Mouse (Mus musculus) hindbrain, embryonic 10.5 days (tissue): ENCODE measurements around the gene Pdcd6ip. TPM values are rescaled to one million over a fixed set of nuclear protein-coding genes. Genes with fewer than 3 reads are reported as not detected.

Source experiments
- DNase-seq: peaks from one replicate; pipeline ENCODE4 v3.0.0-alpha.2; 2017; ENCODE audit warnings: low spot score
- H3K27ac ChIP-seq: fragments of 300-500 bp; sonication (generic); 2 replicates; pipeline ENCODE4 v1.5.1; 2016; ENCODE audit warnings: mild to moderate bottlenecking, moderate library complexity
- H3K27me3 ChIP-seq: fragments of 300-500 bp; sonication (generic); 2 replicates; pipeline ENCODE4 v1.6.1; 2016; ENCODE audit warnings: mild to moderate bottlenecking; ENCODE audit not compliant: poor library complexity, insufficient read depth, severe bottlenecking
- H3K36me3 ChIP-seq: fragments of 300-500 bp; sonication (generic); 2 replicates; pipeline ENCODE4 v1.6.1; 2016; ENCODE audit warnings: mild to moderate bottlenecking, moderate library complexity
- H3K4me1 ChIP-seq: fragments of 300-500 bp; sonication (generic); replicated peaks from 2 replicates; pipeline ENCODE4 v1.6.1; 2016; ENCODE audit warnings: mild to moderate bottlenecking
- H3K4me3 ChIP-seq: fragments of 300-500 bp; sonication (generic); 2 replicates; pipeline ENCODE4 v1.5.1; 2016; ENCODE audit warnings: mild to moderate bottlenecking, moderate library complexity
- H3K9me3 ChIP-seq: fragments of 300-500 bp; sonication (generic); 2 replicates; pipeline ENCODE4 v1.6.1; 2016; ENCODE audit warnings: mild to moderate bottlenecking, moderate library complexity
- WGBS: fragments of 180-500 bp; shearing (Covaris S2); methylation state at CpG from one replicate; pipeline ENCODE4 v1.1.7; 2016; 5-methylcytosine and 5-hydroxymethylcytosine counted together
- polyA plus RNA-seq: library from polyadenylated mRNA; unstranded; fragments of >200 nt; fragmentation: Nextera tagmentation; extraction: Ambion mirVana; gene quantifications from 2 replicates; pipeline ENCODE4 v1.2.1, GENCODE M21; 2016

The Pdcd6ip gene
- polyA plus RNA-seq, 1 experiment from 2014 or later: 56.4 TPM

- H3K9me3 ChIP-seq: no peaks in the 10 kb centered on the region; the same call in 1 of the 2 replicates
- no peak overlapping the region for H3K4me3 ChIP-seq
- H3K36me3 ChIP-seq: no peaks in the 10 kb centered on the region
- no peak for DNase-seq
- no peaks in the 10 kb centered on the region for H3K27me3 ChIP-seq
- WGBS: 84% methylated on average over 9 of the region's 9 CpGs
- 0 out of 2 replicates have a peak, but pooled peaks cover 4% of the 10 kb centered on the region for H3K4me1 ChIP-seq
- H3K27ac ChIP-seq: no peak overlapping the region
Measured at GRCm38 (mm10) chr9:113632350-113633043, 75.6 kb downstream of the Pdcd6ip start.

- DNase-seq: peak; percentile 59
- 11% methylated on average over 9 of the region's 9 CpGs for WGBS
- H3K4me1 ChIP-seq: 0 out of 2 replicates have a peak, but pooled peaks cover 4% of the 10 kb centered on the region
- no peaks in the 10 kb centered on the region for H3K36me3 ChIP-seq
- H3K4me3 ChIP-seq: no peak overlapping the region
- H3K9me3 ChIP-seq: peaks cover 4% of the 10 kb centered on the region
- no peaks in the 10 kb centered on the region for H3K27me3 ChIP-seq
- H3K27ac ChIP-seq: no peak overlapping the region
Measured at GRCm38 (mm10) chr9:113629632-113630031, 78.4 kb downstream of the Pdcd6ip start.

GRCm38 (mm10) chr9:113629191-113629590, 78.9 kb downstream of the Pdcd6ip start:
- no peak overlapping the region for H3K27ac ChIP-seq
- no peak overlapping the region for H3K4me3 ChIP-seq
- H3K4me1 ChIP-seq: 0 out of 2 replicates have a peak, but pooled peaks cover 4% of the 10 kb centered on the region
- 84% methylated on average over 11 of the region's 11 CpGs for WGBS
- no peaks in the 10 kb centered on the region for H3K36me3 ChIP-seq
- DNase-seq: no peak
- peaks cover 4% of the 10 kb centered on the region for H3K9me3 ChIP-seq
- H3K27me3 ChIP-seq: no peaks in the 10 kb centered on the region

GRCm38 (mm10) chr9:113628780-113629179, 79.3 kb downstream of the Pdcd6ip start:
- no peak for DNase-seq
- 93% methylated on average over 1 of the region's 1 CpGs for WGBS
- no peaks in the 10 kb centered on the region for H3K36me3 ChIP-seq
- 0 out of 2 replicates have a peak, but pooled peaks cover 4% of the 10 kb centered on the region for H3K4me1 ChIP-seq
- H3K4me3 ChIP-seq: no peak overlapping the region
- peaks cover 4% of the 10 kb centered on the region for H3K9me3 ChIP-seq
- H3K27me3 ChIP-seq: no peaks in the 10 kb centered on the region
- no peak overlapping the region for H3K27ac ChIP-seq

- H3K4me3 ChIP-seq: no peak overlapping the region
- peaks cover 4% of the 10 kb centered on the region; the same call in 1 of the 2 replicates for H3K4me1 ChIP-seq
- peaks cover 4% of the 10 kb centered on the region for H3K9me3 ChIP-seq
- H3K27ac ChIP-seq: no peak overlapping the region
- H3K27me3 ChIP-seq: no peaks in the 10 kb centered on the region
- WGBS: 95% methylated on average over 10 of the region's 10 CpGs
- H3K36me3 ChIP-seq: no peaks in the 10 kb centered on the region
- no peak for DNase-seq
Measured at GRCm38 (mm10) chr9:113626730-113627129, 81.3 kb downstream of the Pdcd6ip start.

- no peak for DNase-seq
- peaks cover 4% of the 10 kb centered on the region for H3K9me3 ChIP-seq
- H3K36me3 ChIP-seq: no peaks in the 10 kb centered on the region
- peaks cover 4% of the 10 kb centered on the region; the same call in 1 of the 2 replicates for H3K4me1 ChIP-seq
- H3K4me3 ChIP-seq: no peak overlapping the region
- H3K27me3 ChIP-seq: no peaks in the 10 kb centered on the region
- 85% methylated on average over 6 of the region's 6 CpGs for WGBS
- H3K27ac ChIP-seq: no peak overlapping the region
Measured at GRCm38 (mm10) chr9:113624086-113624485, 84.0 kb downstream of the Pdcd6ip start.

- Histone ChIP-seq H3K27me3 (no peaks in the 10 kb centered on the region), H3K36me3 (no peaks in the 10 kb centered on the region), H3K27ac (no peak overlapping the region), H3K4me1 (peaks cover 4% of the 10 kb centered on the region; the same call in 1 of the 2 replicates), H3K4me3 (no peak overlapping the region), H3K9me3 (no peaks in the 10 kb centered on the region)
- no peak for DNase-seq
- WGBS: 90% methylated on average over 6 of the region's 6 CpGs
Measured at GRCm38 (mm10) chr9:113617081-113617480, 91.0 kb downstream of the Pdcd6ip start.

GRCm38 (mm10) chr9:113610776-113611175, 97.3 kb downstream of the Pdcd6ip start:
- WGBS: 67% methylated on average over 7 of the region's 7 CpGs
- Histone ChIP-seq H3K27ac (no peak overlapping the region), H3K27me3 (no peaks in the 10 kb centered on the region), H3K4me1 (no peaks in the 10 kb centered on the region), H3K9me3 (no peaks in the 10 kb centered on the region), H3K36me3 (no peaks in the 10 kb centered on the region), H3K4me3 (no peak overlapping the region)
- DNase-seq: no peak

GRCm38 (mm10) chr9:113602140-113602539, 105.9 kb downstream of the Pdcd6ip start:
- Histone ChIP-seq H3K27ac (no peak overlapping the region), H3K9me3 (no peaks in the 10 kb centered on the region), H3K27me3 (no peaks in the 10 kb centered on the region), H3K36me3 (no peaks in the 10 kb centered on the region), H3K4me3 (no peak overlapping the region), H3K4me1 (peaks cover 7% of the 10 kb centered on the region; the same call in 1 of the 2 replicates)
- DNase-seq: no peak

Other genes starting within 250 kb of the Pdcd6ip start
- gene Clasp2, start 33.2 kb upstream of the Pdcd6ip start, polyA plus RNA-seq: 36.8 and 40.6 TPM in 2 replicates
- gene Ubp1, start 222.7 kb upstream of the Pdcd6ip start, polyA plus RNA-seq: 36.3 and 36.8 TPM in 2 replicates